Mouse (Mus musculus): ENCODE measurements around the gene Ssu2. TPM values are rescaled to one million over a fixed set of nuclear protein-coding genes. Genes with fewer than 3 reads are reported as not detected.

Gene Ssu2
- polyA plus RNA-seq, 1 experiment from 2014 or later: not detected

DNA sequence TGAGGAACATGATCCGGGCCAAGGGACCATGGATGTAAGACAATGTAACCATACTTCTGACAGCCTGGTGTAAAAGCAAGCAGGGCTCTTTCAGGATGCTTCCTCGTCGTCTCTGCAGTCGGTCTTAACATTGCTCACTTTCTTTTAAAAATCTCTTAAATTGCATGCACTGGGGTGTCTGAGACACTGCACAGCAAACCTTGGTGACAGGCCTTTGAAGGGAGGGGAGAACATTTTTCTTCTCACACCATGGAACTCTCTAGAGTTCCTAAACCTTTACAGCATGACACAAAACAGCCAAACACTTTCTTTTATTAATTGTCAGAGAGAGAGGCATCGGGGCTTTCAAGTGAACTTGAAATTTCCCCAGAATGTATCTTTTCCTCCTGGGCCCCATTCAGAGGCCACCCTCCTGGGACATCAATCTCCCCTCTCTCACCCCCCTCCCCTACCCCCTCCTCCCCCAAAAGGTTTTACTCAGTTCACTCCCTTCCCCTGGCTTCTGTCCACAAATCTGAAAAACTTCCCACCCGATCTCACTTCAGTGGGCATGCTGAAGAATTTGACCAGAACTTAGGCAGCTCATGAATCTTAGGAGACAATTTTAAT, 78.4 kb downstream of the Ssu2 start:
- no peak for DNase-seq (ENCODE audit: low read depth, low spot score)
- ATAC-seq: no peak
- ChIA-PET POLR2A (no interaction called here), CTCF (no interaction called here)
- H3K27me3 ChIP-seq: no peaks in the 10 kb centered on the region
- TF ChIP-seq CTCF (IDR thresholded peaks at IDR 0.05): no peak
- in situ Hi-C loops (cut with MboI; ENCODE audit: low pct_unique_long_range_greater_than_20kb): no loop called here

Other genes with a start within 250 kb of the Ssu2 start
- 16.4 TPM for gene Lmcd1, start 114.3 kb downstream of the Ssu2 start, polyA plus RNA-seq (2021)
- not detected for gene Cav3, start 71.5 kb upstream of the Ssu2 start, polyA plus RNA-seq (2021)
- 2.3 TPM for gene Oxtr, start 101.9 kb upstream of the Ssu2 start, polyA plus RNA-seq (2021)

Measured in Patski (cell line).